Mouse (Mus musculus): ENCODE results near the gene Foxa1. TPM values are rescaled to one million over a fixed set of nuclear protein-coding genes. Genes with fewer than 3 reads are reported as not detected.
A peak's percentile ranks its signal among the peaks of the same experiment; 100 is the strongest.

Gene Foxa1
- polyA plus RNA-seq, 2 experiments: 0.06 TPM; not detected in 1

DNA sequence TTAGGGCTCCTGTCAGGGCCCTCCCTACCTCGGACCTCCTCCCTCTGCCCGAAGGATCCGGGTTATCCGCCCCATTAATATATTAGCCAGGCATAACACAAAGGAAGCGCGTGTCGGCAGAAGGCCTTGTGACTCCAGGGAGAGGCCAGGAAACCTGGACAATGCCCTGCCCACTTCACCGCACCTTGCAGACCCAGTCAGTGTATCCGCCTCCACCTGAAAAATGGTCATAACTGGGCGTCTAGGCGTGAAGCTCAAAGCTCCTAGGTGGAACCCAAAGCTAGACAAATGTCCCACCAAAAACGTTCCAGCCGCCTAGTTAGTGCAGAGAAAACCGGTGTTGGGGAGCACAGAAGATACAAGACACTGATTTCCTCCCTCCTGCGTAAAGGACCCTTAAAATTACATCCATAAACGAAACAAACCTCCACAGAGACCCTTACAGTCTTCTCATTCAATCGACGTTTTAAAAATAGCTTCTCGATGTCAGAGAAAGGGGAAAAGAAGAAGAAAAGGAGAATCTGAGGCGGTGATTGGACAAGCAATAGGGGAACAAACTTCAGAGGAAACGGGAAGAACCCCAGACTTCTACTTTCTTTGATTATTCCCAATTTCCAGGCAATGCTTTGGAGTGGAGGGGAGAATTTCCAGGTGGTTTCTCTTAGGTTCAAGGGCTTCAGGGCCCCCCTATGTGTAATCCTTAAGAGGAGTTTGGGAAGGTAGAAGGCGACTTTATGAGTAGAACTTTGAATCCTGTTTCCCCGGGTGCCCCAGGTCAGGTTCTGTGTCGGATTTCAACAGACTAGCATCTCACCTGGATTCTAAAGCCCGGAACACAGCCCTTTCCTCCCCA, 10.4 kb downstream of the Foxa1 start:
- Histone ChIP-seq H3K27ac (replicated peaks; ENCODE audit: low read depth, low read length) (no peak overlapping the region), H3K4me2 (replicated peaks; ENCODE audit: low read depth, low read length, severe bottlenecking) (no peak overlapping the region), H3K9me3 (ENCODE audit: control insufficient read depth, low read length) (no peaks in the 10 kb centered on the region), H3K36me3 (ENCODE audit: control insufficient read depth, insufficient read depth, low read length) (no peaks in the 10 kb centered on the region), H3K4me1 (ENCODE audit: control insufficient read depth, insufficient read depth, low read length) (peaks cover 11% of the 10 kb centered on the region), H3K27me3 (ENCODE audit: control insufficient read depth, insufficient read depth, low read length) (peaks cover 78% of the 10 kb centered on the region), H3K4me3 (replicated peaks; ENCODE audit: low read length) (no peak overlapping the region), H3K9ac (ENCODE audit: low read depth, low read length, severe bottlenecking) (no peak overlapping the region)
- TF ChIP-seq POLR2A (IDR thresholded peaks at IDR 0.05; ENCODE audit: borderline replicate concordance, extremely low read depth, insufficient read depth, insufficient read length): no peak
- DNase-seq (ENCODE audit: low spot score) (no peak), ATAC-seq (ENCODE audit: low FRiP score, low read depth) (no peak)
- 2% methylated on average over 25 of the region's 25 CpGs for WGBS

DNA sequence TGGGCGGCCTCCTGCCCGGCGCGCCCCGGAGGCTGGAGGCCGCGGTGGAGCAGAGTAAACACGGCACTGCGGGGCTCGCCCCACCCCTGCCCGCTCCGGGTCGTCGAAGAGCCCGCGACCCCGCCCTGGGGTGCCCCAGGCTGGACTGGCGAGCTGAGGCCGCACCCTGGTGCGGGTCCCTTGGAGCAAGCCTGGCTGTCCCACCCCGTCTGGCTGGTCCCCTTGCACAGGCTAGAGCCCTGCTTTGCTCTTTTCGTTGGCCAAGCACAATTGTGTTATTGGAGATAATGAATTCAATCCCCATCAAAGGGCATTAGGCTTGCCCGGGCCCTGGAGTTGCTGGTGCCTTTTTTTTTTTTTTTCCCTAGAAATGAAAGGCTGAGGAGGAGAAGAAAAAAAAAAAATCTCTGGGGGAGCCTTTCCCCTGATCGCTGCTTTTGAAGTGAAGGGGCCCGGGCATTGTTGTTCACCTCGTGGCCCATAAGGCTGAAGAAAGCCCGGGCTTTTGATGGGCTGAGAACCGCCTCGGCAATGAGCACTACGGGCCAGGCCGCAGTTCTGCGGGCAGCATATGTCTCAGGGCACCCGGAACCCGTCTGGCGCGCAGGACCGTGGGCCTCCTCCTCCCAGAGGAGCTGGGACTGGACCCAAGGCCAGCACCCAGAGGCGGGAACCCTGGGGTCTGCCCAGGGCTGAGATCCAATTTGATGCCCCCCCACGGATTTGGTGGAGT, 11.7 kb downstream of the Foxa1 start:
- Histone ChIP-seq H3K9me3 (ENCODE audit: control insufficient read depth, low read length) (no peaks in the 10 kb centered on the region), H3K4me3 (replicated peaks; ENCODE audit: low read length) (peak overlapping the region; percentile 10; the same call in 1 of the 2 replicates), H3K27ac (replicated peaks; ENCODE audit: low read depth, low read length) (no peak overlapping the region), H3K36me3 (ENCODE audit: control insufficient read depth, insufficient read depth, low read length) (no peaks in the 10 kb centered on the region), H3K27me3 (ENCODE audit: control insufficient read depth, insufficient read depth, low read length) (peaks cover 69% of the 10 kb centered on the region), H3K9ac (ENCODE audit: low read depth, low read length, severe bottlenecking) (no peak overlapping the region), H3K4me2 (replicated peaks; ENCODE audit: low read depth, low read length, severe bottlenecking) (peak overlapping the region; percentile 13; the same call in 1 of the 2 replicates), H3K4me1 (ENCODE audit: control insufficient read depth, insufficient read depth, low read length) (peaks cover 11% of the 10 kb centered on the region)
- WGBS: 3% methylated on average over 29 of the region's 39 CpGs
- DNase-seq (ENCODE audit: low spot score) (no peak), ATAC-seq (ENCODE audit: low FRiP score, low read depth) (0 out of 2 replicates have a peak, but pooled peaks have one; percentile 16)
- TF ChIP-seq POLR2A (IDR thresholded peaks at IDR 0.05; ENCODE audit: borderline replicate concordance, extremely low read depth, insufficient read depth, insufficient read length): no peak

DNA sequence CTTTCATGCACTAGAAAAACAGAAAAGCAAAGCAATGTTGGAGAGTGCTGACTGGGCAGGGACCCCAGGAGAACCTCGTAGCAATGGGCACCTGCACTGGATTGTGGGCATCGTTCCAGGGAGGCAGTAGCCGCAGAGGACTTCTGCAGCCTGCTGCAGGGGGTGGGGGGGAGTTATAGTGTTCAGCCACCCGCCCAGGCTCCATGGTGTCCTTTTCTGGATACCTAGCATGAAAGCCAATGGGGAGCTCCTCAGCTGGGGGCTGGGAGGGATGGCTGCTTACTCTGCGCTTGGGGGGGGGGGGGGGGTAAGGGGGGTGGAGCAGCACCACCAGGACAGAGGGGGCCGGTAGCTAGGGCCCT, 12.2 kb downstream of the Foxa1 start:
- Histone ChIP-seq H3K9ac (ENCODE audit: low read depth, low read length, severe bottlenecking) (no peak overlapping the region), H3K27ac (replicated peaks; ENCODE audit: low read depth, low read length) (no peak overlapping the region), H3K4me1 (ENCODE audit: control insufficient read depth, insufficient read depth, low read length) (peaks cover 11% of the 10 kb centered on the region), H3K4me3 (replicated peaks; ENCODE audit: low read length) (peak overlapping the region; percentile 10; the same call in 1 of the 2 replicates), H3K36me3 (ENCODE audit: control insufficient read depth, insufficient read depth, low read length) (no peaks in the 10 kb centered on the region), H3K27me3 (ENCODE audit: control insufficient read depth, insufficient read depth, low read length) (peaks cover 64% of the 10 kb centered on the region), H3K4me2 (replicated peaks; ENCODE audit: low read depth, low read length, severe bottlenecking) (peak overlapping the region; percentile 13; the same call in 1 of the 2 replicates), H3K9me3 (ENCODE audit: control insufficient read depth, low read length) (no peaks in the 10 kb centered on the region)
- DNase-seq (ENCODE audit: low spot score) (no peak), ATAC-seq (ENCODE audit: low FRiP score, low read depth) (no peak)
- 4% methylated on average over 4 of the region's 6 CpGs for whole genome bisulfite sequencing
- no peak for TF ChIP-seq POLR2A (IDR thresholded peaks at IDR 0.05; ENCODE audit: borderline replicate concordance, extremely low read depth, insufficient read depth, insufficient read length)

DNA sequence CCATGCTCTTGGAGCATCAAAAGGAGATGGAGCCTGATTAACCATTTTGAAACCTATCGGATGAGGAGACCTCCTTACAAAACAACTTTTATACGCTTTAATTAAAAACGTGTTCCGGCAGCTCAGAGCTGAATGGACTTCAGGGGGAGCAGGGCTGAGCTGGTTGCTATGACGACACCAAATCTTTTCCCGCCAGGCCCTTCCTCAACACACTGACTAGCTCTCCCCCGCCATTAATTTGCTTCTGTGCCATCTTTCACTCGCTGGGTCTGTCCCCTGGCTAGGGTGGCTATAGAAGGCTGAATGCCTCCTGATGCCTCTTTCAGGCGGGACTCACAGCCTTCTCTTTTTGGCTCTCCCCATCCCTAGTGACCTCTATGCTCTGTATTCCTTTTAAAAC, 16.2 kb downstream of the Foxa1 start:
- Histone ChIP-seq H3K27me3 (ENCODE audit: control insufficient read depth, insufficient read depth, low read length) (peaks cover 33% of the 10 kb centered on the region), H3K27ac (replicated peaks; ENCODE audit: low read depth, low read length) (no peak overlapping the region), H3K36me3 (ENCODE audit: control insufficient read depth, insufficient read depth, low read length) (no peaks in the 10 kb centered on the region), H3K4me2 (replicated peaks; ENCODE audit: low read depth, low read length, severe bottlenecking) (no peak overlapping the region), H3K4me1 (ENCODE audit: control insufficient read depth, insufficient read depth, low read length) (0 out of 2 replicates have a peak, but pooled peaks cover 2% of the 10 kb centered on the region), H3K9me3 (ENCODE audit: control insufficient read depth, low read length) (no peaks in the 10 kb centered on the region), H3K4me3 (replicated peaks; ENCODE audit: low read length) (no peak overlapping the region), H3K9ac (ENCODE audit: low read depth, low read length, severe bottlenecking) (no peak overlapping the region)
- DNase-seq (ENCODE audit: low spot score) (no peak), ATAC-seq (ENCODE audit: low FRiP score, low read depth) (no peak)
- WGBS: 13% methylated on average over 9 of the region's 9 CpGs
- no peak for TF ChIP-seq POLR2A (IDR thresholded peaks at IDR 0.05; ENCODE audit: borderline replicate concordance, extremely low read depth, insufficient read depth, insufficient read length)

DNA sequence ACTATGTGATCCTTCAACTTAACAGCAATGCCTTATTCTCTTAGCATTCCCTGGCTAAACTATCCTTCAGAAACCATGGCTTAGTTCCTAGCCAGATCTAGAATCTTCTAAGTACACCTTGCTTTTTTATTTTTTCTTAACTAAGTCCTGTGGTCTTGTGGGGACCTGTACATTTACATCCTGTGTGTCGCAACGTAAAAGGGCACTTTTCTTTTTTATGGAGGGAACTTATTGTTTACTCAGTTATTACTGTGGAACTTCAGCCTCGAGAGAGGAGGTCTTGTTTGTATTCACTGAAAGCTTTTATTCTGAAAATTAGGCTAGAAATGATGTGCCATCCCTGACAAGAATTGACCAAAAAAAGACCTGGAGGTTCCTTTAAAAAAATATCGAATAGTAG, 18.4 kb downstream of the Foxa1 start:
- Histone ChIP-seq H3K27ac (replicated peaks; ENCODE audit: low read depth, low read length) (no peak overlapping the region), H3K4me2 (replicated peaks; ENCODE audit: low read depth, low read length, severe bottlenecking) (no peak overlapping the region), H3K4me3 (replicated peaks; ENCODE audit: low read length) (no peak overlapping the region), H3K9ac (ENCODE audit: low read depth, low read length, severe bottlenecking) (no peak overlapping the region), H3K4me1 (ENCODE audit: control insufficient read depth, insufficient read depth, low read length) (no peaks in the 10 kb centered on the region), H3K9me3 (ENCODE audit: control insufficient read depth, low read length) (no peaks in the 10 kb centered on the region), H3K36me3 (ENCODE audit: control insufficient read depth, insufficient read depth, low read length) (no peaks in the 10 kb centered on the region), H3K27me3 (ENCODE audit: control insufficient read depth, insufficient read depth, low read length) (peaks cover 11% of the 10 kb centered on the region)
- ATAC-seq (ENCODE audit: low FRiP score, low read depth) (no peak), DNase-seq (ENCODE audit: low spot score) (no peak)
- TF ChIP-seq POLR2A (IDR thresholded peaks at IDR 0.05; ENCODE audit: borderline replicate concordance, extremely low read depth, insufficient read depth, insufficient read length): no peak
- WGBS: 63% methylated on average over 4 of the region's 4 CpGs
